In the genomic region with DNA sequence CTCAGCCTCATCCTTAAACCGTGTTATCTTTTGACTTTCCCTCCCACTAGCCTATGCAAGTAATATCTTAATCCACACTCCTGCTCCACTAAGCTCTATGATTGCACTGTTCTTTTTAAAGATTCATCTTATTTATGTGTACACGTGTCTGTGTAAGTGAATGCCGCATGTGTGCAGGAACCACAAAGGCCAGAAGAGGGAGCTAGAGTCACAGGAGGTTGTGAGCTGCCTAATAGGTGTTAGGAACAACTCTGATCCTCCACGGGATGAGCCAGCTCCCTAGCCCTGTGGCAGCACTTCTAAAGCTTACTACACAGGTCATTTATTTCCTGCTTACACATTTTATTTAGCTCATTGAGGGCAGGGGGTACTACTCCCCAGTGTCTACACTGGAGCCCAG, we compare ENCODE assay signal across 8 mouse cellular contexts. TPM values are rescaled to one million over a fixed set of nuclear protein-coding genes. Genes with fewer than 3 reads are reported as not detected.
DNase-seq lines count a peak whose midpoint lies in the region; ATAC-seq lines count a peak whose summit lies in the region.
"Had no signal": no experiment of that assay in that cellular context is flagged by ENCODE, and none has a peak within 500 bp of the region (broad histone marks: within the 10 kb centered on the region; RNA-seq: fewer than 3 reads in every experiment).

No protein-coding gene starts in this region.

- no peak for ATAC-seq in midbrain, embryonic 14.5 days (ENCODE audit: low FRiP score, low TSS enrichment)
- ATAC-seq in midbrain, embryonic 13.5 days, result no peak

- DNase-seq in midbrain, embryonic 14.5 days, result peak; percentile 54
- peak; percentile 34 for DNase-seq in T-cell, adult 2 months (ENCODE audit: low spot score)
- peak; percentile 59 for DNase-seq in embryo, embryonic 9.5 days (ENCODE audit: extremely low spot score)
- peak; percentile 85 for DNase-seq in kidney, adult 9 months
- peak; percentile 74 for DNase-seq in lung, postnatal 10 days
- DNase-seq in testis, postnatal 10 days (ENCODE audit: low spot score), result peak; percentile 57

- no peak overlapping the region for H3K9ac ChIP-seq in midbrain, embryonic 14.5 days (replicated peaks; ENCODE audit: low read length)
- no peak overlapping the region for H3K9ac ChIP-seq in midbrain, embryonic 13.5 days (replicated peaks)
- H3K9ac ChIP-seq: hindbrain, embryonic 15.5 days had no signal

- no peak overlapping the region for H3K4me2 ChIP-seq in midbrain, embryonic 14.5 days (ENCODE audit: low read length)
- no peak overlapping the region for H3K4me2 ChIP-seq in midbrain, embryonic 13.5 days (replicated peaks)
- H3K4me2 ChIP-seq: hindbrain, embryonic 15.5 days had no signal

- H3K9me3 ChIP-seq in midbrain, embryonic 14.5 days (ENCODE audit: control insufficient read depth, low read length), result no peaks in the 10 kb centered on the region
- H3K9me3 ChIP-seq in midbrain, embryonic 13.5 days, result no peaks in the 10 kb centered on the region
- H3K9me3 ChIP-seq: hindbrain, embryonic 15.5 days had no signal

- H3K27ac ChIP-seq in midbrain, embryonic 14.5 days (replicated peaks; ENCODE audit: low read depth, low read length), result no peak overlapping the region
- no peak overlapping the region for H3K27ac ChIP-seq in midbrain, embryonic 13.5 days
- H3K27ac ChIP-seq: hindbrain, embryonic 15.5 days had no signal

- H3K4me3 ChIP-seq in midbrain, embryonic 14.5 days (replicated peaks; ENCODE audit: low read depth, low read length), result no peak overlapping the region
- H3K4me3 ChIP-seq in midbrain, embryonic 13.5 days (replicated peaks), result no peak overlapping the region
- H3K4me3 ChIP-seq: hindbrain, embryonic 15.5 days had no signal

- H3K4me1 ChIP-seq in midbrain, embryonic 14.5 days (ENCODE audit: control insufficient read depth, insufficient read depth, low read length), result no peaks in the 10 kb centered on the region
- peaks cover 11% of the 10 kb centered on the region for H3K4me1 ChIP-seq in midbrain, embryonic 13.5 days (replicated peaks)
- H3K4me1 ChIP-seq: hindbrain, embryonic 15.5 days had no signal

- 62% methylated on average over 4 of the region's 4 CpGs for WGBS in midbrain, embryonic 14.5 days
- 50% methylated on average over 4 of the region's 4 CpGs for WGBS in midbrain, embryonic 13.5 days

- H3K27me3 ChIP-seq in midbrain, embryonic 14.5 days (ENCODE audit: control insufficient read depth, insufficient read depth, low read length), result no peaks in the 10 kb centered on the region
- no peaks in the 10 kb centered on the region for H3K27me3 ChIP-seq in midbrain, embryonic 13.5 days
- H3K27me3 ChIP-seq: hindbrain, embryonic 15.5 days had no signal

- no peaks in the 10 kb centered on the region for H3K36me3 ChIP-seq in midbrain, embryonic 14.5 days (ENCODE audit: control insufficient read depth, insufficient read depth, low read length)
- H3K36me3 ChIP-seq in midbrain, embryonic 13.5 days, result no peaks in the 10 kb centered on the region
- H3K36me3 ChIP-seq: hindbrain, embryonic 15.5 days had no signal

RNA-seq across cellular contexts. Expression of a gene that starts 38.4 kb away (rescaled TPM):
- 23.0 and 35.3 TPM in 2 replicates for polyA plus RNA-seq in midbrain, embryonic 14.5 days (2014; fragmentation: Nextera tagmentation; extraction: Ambion mirVana)
- polyA plus RNA-seq in midbrain, embryonic 13.5 days (2015; fragmentation: Nextera tagmentation; extraction: Ambion mirVana), result 31.8 and 36.0 TPM in 2 replicates

RNA-seq across cellular contexts. Expression of a gene that starts 51.7 kb away (rescaled TPM):
- 2.6 and 4.2 TPM in 2 replicates for polyA plus RNA-seq in midbrain, embryonic 14.5 days (2014; fragmentation: Nextera tagmentation; extraction: Ambion mirVana)
- polyA plus RNA-seq in midbrain, embryonic 13.5 days (2015; fragmentation: Nextera tagmentation; extraction: Ambion mirVana), result 4.5 and 5.9 TPM in 2 replicates

RNA-seq across cellular contexts. Expression of a gene that starts 55.2 kb away (rescaled TPM):
- polyA plus RNA-seq in midbrain, embryonic 14.5 days (2014; fragmentation: Nextera tagmentation; extraction: Ambion mirVana), result 24.2 and 26.9 TPM in 2 replicates
- 31.3 and 33.0 TPM in 2 replicates for polyA plus RNA-seq in midbrain, embryonic 13.5 days (2015; fragmentation: Nextera tagmentation; extraction: Ambion mirVana)

RNA-seq across cellular contexts. Expression of a gene that starts 55.2 kb away (rescaled TPM):
- polyA plus RNA-seq in midbrain, embryonic 14.5 days (2014; fragmentation: Nextera tagmentation; extraction: Ambion mirVana), result 0.46 and 0.55 TPM in 2 replicates
- polyA plus RNA-seq in midbrain, embryonic 13.5 days (2015; fragmentation: Nextera tagmentation; extraction: Ambion mirVana), result 0.24 and 0.40 TPM in 2 replicates

Comparison
In these comparisons a context has a peak if more than half of its experiments do, and no peak if none do; other contexts are left out.
1. DNase-seq: peak in every context shown above with its lines; median percentile 85 in kidney, adult 9 months; 74 in lung, postnatal 10 days; 59 in embryo, embryonic 9.5 days; 57 in testis, postnatal 10 days; 54 in midbrain, embryonic 14.5 days; 34 in T-cell, adult 2 months.